Mouse (Mus musculus) CD4-positive naive resting alpha-beta T cell, adult 76 days (primary cell): Measurements from ENCODE around the gene Msrb1. TPM values are rescaled to one million over a fixed set of nuclear protein-coding genes. Genes with fewer than 3 reads are reported as not detected.

Source experiments
- total RNA-seq: library from RNA; stranded (reverse); gene quantifications from one replicate; pipeline ENCODE4 v1.2.4, GENCODE M21; 2023

Gene Msrb1
- total RNA-seq = 31.3 TPM

GRCm38 (mm10) chr17:24736330-24737051 is at the start of gene Msrb1:
Msrb1 (plus strand) TSS chr17:24736642.

GRCm38 (mm10) chr17:24689251-24690081 is 47.0 kb upstream of the Msrb1 start, which contains the start of gene Syngr3:
Syngr3 (minus strand) TSS chr17:24689955.

GRCm38 (mm10) chr17:24696011-24696697 is 40.3 kb upstream of the Msrb1 start, which contains the start of the genes Gfer and Noxo1:
Gfer (minus strand) TSS chr17:24696156.
Noxo1 (plus strand) TSS chr17:24696234.

GRCm38 (mm10) chr17:24706982-24707800 is 29.3 kb upstream of the Msrb1 start, which contains the start of gene Tbl3:
Tbl3 (minus strand) TSS chr17:24707660.

GRCm38 (mm10) chr17:24717943-24718342 is 18.5 kb upstream of the Msrb1 start, which contains the start of the genes Rnf151 and Rps2:
Rnf151 (minus strand) TSS chr17:24718063.
Rps2 (plus strand) TSS chr17:24718116.

GRCm38 (mm10) chr17:24724184-24724583 is 12.3 kb upstream of the Msrb1 start, which contains the start of gene Ndufb10:
Ndufb10 (minus strand) TSS chr17:24724478.

GRCm38 (mm10) chr17:24727618-24728017 is 8.8 kb upstream of the Msrb1 start, which contains the start of gene Rpl3l:
Rpl3l (plus strand) TSS chr17:24727820.

GRCm38 (mm10) chr17:24752415-24753394 is 16.3 kb downstream of the Msrb1 start, which contains the start of gene Hs3st6:
Hs3st6 (plus strand) TSS chr17:24752988.

Other genes with a start within 250 kb of the Msrb1 start
- gene Caskin1, start 248.0 kb upstream of the Msrb1 start, total RNA-seq = not detected
- 189 TPM for gene Traf7, start 208.7 kb upstream of the Msrb1 start, total RNA-seq
- 1.8 TPM for gene Rab26, start 202.4 kb upstream of the Msrb1 start, total RNA-seq
- gene Pkd1, start 186.8 kb upstream of the Msrb1 start, total RNA-seq = 86.7 TPM
- 56.1 TPM for gene Tsc2, start 104.0 kb upstream of the Msrb1 start, total RNA-seq
- gene Nthl1, start 104.0 kb upstream of the Msrb1 start, total RNA-seq = 2.0 TPM
- 0.73 TPM for gene Slc9a3r2, start 86.3 kb upstream of the Msrb1 start, total RNA-seq
- not detected for gene Npw, start 78.2 kb upstream of the Msrb1 start, total RNA-seq
- 63.8 TPM for gene Zfp598, start 67.0 kb upstream of the Msrb1 start, total RNA-seq
- not detected for gene Syngr3, start 46.7 kb upstream of the Msrb1 start, total RNA-seq
- gene Gfer, start 40.5 kb upstream of the Msrb1 start, total RNA-seq = 14.5 TPM
- 2.7 TPM for gene Noxo1, start 40.4 kb upstream of the Msrb1 start, total RNA-seq
- 29.7 TPM for gene Tbl3, start 29.0 kb upstream of the Msrb1 start, total RNA-seq
- gene Rnf151, start 18.6 kb upstream of the Msrb1 start, total RNA-seq = not detected
- 1,468 TPM for gene Rps2, start 18.5 kb upstream of the Msrb1 start, total RNA-seq
- gene Ndufb10, start 12.2 kb upstream of the Msrb1 start, total RNA-seq = 64.9 TPM
- gene Rpl3l, start 8.8 kb upstream of the Msrb1 start, total RNA-seq = not detected
- not detected for gene Hs3st6, start 16.3 kb downstream of the Msrb1 start, total RNA-seq
- not detected for gene Meiob, start 67.6 kb downstream of the Msrb1 start, total RNA-seq
- gene Hagh, start 103.5 kb downstream of the Msrb1 start, total RNA-seq = 29.9 TPM
- 2.1 TPM for gene Fahd1, start 113.7 kb downstream of the Msrb1 start, total RNA-seq
- gene Igfals, start 129.4 kb downstream of the Msrb1 start, total RNA-seq = not detected
- 56.2 TPM for gene Nubp2, start 149.7 kb downstream of the Msrb1 start, total RNA-seq
- 27.0 TPM for gene Spsb3, start 150.0 kb downstream of the Msrb1 start, total RNA-seq
- gene Eme2, start 158.4 kb downstream of the Msrb1 start, total RNA-seq = 66.7 TPM
- gene Mrps34, start 158.5 kb downstream of the Msrb1 start, total RNA-seq = 40.3 TPM
- 15.3 TPM for gene Nme3, start 159.9 kb downstream of the Msrb1 start, total RNA-seq
- gene Mapk8ip3, start 200.3 kb downstream of the Msrb1 start, total RNA-seq = 222 TPM
- gene Jpt2, start 224.0 kb downstream of the Msrb1 start, total RNA-seq = 22.7 TPM